Mouse (Mus musculus): ENCODE results near the gene Clta.

DNA sequence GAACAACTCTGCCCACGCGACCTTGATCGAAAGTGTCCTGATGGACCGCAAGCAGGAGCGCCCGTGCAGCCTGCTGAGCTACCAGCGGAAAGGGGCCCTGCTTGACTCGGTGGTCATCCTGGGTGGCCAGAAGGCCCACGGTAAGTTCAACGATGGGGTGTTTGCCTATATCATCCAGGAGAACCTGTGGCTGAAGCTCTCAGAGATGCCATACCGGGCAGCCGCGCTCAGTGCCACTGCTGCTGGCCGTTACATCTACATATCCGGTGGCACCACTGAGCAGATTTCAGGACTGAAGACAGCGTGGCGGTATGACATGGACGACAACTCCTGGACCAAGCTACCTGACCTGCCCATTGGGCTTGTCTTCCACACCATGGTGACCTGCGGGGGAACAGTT lies 19.9 kb upstream of the Clta start:
- no peak for TF ChIP-seq POLR2A (IDR thresholded peaks at IDR 0.05; ENCODE audit: insufficient read depth, low read depth, low read length)
- TF ChIP-seq CTCF (IDR thresholded peaks at IDR 0.05; ENCODE audit: insufficient read depth, low read depth, low read length) = no peak
